Mouse (Mus musculus): ENCODE data around the gene Gm43064.

- TF ChIP-seq GATA1 (IDR thresholded peaks at IDR 0.05; ENCODE audit: low read length) (no peak), TAL1 (IDR thresholded peaks at IDR 0.05; ENCODE audit: low read length) (no peak)
Observed at GRCm38 (mm10) chr3:103809799-103810150, 402 bp downstream of the Gm43064 start.

All from erythroblast, embryonic 14.5 days (primary cell).